Mouse (Mus musculus) bone marrow, adult 2 months (tissue): Measurements from ENCODE around the gene Spaar. TPM values are rescaled to one million over a fixed set of nuclear protein-coding genes. Genes with fewer than 3 reads are reported as not detected.

Experiments used
- H3K27ac ChIP-seq: fragments of 200-500 bp; 2 replicates; pipeline ENCODE4 v1.5.1; 2012; ENCODE audit warnings: low read depth, mild to moderate bottlenecking, control low read depth, inconsistent platforms, low read length; ENCODE audit not compliant: control insufficient read depth, poor library complexity, insufficient read depth
- H3K4me1 ChIP-seq: fragments of 200-500 bp; 2 replicates; pipeline ENCODE4 v1.6.1; 2011; ENCODE audit warnings: low read length; ENCODE audit not compliant: control insufficient read depth, insufficient read depth
- H3K4me3 ChIP-seq: fragments of 200-500 bp; replicated peaks from 2 replicates; pipeline ENCODE3; 2011; ENCODE audit warnings: mild to moderate bottlenecking, low read depth, low read length, control low read depth; ENCODE audit not compliant: control insufficient read depth
- CTCF ChIP-seq: fragments of 200-500 bp; IDR thresholded peaks from 2 replicates; pipeline ENCODE4 v1.5.1; 2011; ENCODE audit warnings: low read length, control low read depth; ENCODE audit not compliant: control insufficient read depth, insufficient read depth
- POLR2A ChIP-seq: fragments of 200-500 bp; IDR thresholded peaks from 2 replicates; pipeline ENCODE4 v1.6.1; 2011; ENCODE audit warnings: low read depth, mild to moderate bottlenecking, control low read depth, low read length, borderline replicate concordance; ENCODE audit not compliant: control insufficient read depth
- WGBS: fragments of 180-500 bp; shearing (Covaris S2); methylation state at CpG from one replicate; pipeline ENCODE4 v1.1.7; 2018; 5-methylcytosine and 5-hydroxymethylcytosine counted together
- polyA plus RNA-seq: library from polyadenylated mRNA; stranded (reverse); fragments of >200 nt; gene quantifications from 2 replicates; pipeline ENCODE4 v1.2.4, GENCODE M21; 2011; ENCODE audit warnings: low replicate concordance; ENCODE audit not compliant: missing spikeins, insufficient read depth, insufficient read length

Spaar gene
- polyA plus RNA-seq, 1 experiment = 0.80 TPM

DNA sequence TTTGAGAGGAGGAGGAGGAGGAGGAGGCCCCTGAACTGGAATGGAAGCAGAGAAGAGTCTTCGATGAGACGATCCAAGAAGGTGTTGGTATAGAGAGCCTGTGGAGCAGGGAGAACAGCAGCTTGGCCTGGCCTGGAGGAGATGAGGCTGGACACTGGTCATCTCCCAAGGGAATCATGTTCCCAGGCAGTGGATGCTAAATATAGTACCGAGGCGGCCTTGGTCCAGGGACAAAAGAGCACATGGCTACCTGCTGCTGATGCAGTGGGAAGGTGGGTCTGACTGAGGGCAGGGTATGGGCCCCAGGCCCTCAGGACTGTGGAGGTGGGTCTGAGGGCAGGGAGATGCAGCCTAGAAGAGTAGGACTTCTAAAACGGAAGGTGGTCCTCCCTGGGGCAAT, 3.4 kb downstream of the Spaar start:
- Histone ChIP-seq H3K4me1 (no peaks in the 10 kb centered on the region), H3K27ac (no peak overlapping the region), H3K4me3 (no peak overlapping the region)
- WGBS = 83% methylated on average over 5 of the region's 5 CpGs
- TF ChIP-seq POLR2A (no peak), CTCF (no peak)

DNA sequence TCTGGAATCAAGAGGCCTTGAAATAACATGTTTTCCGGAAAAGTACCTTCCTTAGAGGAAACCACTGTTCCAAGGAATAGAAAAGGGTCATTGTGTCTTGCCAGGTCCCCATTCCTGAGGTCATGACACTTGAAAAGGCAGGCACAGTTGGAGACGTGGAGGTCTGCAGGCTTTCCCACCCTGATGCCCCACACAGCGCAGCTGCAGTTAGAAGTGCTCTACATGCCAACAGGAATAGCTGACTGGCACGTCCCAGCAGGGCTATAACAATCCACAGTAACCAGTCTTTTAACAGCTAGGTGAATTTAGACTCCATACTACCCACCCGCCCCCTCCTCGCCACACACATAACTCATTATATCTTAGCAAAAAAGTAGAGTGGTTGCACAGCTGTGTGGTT, 7.3 kb downstream of the Spaar start:
- no peak overlapping the region for H3K4me3 ChIP-seq
- no peak overlapping the region for H3K27ac ChIP-seq
- 72% methylated on average over 6 of the region's 6 CpGs for WGBS
- TF ChIP-seq CTCF (no peak), POLR2A (no peak)
- H3K4me1 ChIP-seq = no peaks in the 10 kb centered on the region

DNA sequence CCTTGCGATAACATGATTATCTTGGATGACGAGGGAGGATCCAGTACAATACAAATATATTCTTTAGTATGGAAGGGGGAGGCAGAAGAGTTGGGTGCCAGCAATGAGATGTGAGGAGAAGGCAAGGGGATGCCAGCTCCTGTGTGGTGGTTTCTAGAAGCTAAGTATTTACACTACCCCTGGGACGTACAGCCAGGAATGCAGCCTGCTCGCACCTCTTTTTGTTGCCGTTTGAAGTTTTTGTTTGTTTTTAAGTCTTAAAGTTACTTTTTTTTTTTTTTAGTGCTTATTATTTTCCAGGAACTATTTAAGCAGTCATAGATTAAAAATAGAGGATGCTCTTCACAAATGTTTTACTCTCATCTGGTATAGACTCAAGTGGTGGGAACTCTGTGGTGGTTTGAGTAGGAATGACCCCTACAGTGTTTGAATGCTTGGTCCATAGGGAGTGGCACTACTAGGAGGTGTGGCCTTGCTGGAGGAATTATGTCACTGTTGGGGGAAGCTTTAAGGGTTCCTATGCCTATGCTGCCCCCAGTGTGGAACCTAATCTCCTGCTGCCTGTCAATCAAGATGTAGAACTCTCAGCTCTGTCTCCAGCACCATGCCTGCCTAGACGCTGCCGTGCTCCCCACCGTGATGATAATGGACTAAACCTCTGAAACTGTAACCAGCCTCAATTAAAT, 9.3 kb downstream of the Spaar start:
- Histone ChIP-seq H3K4me3 (no peak overlapping the region), H3K27ac (no peak overlapping the region), H3K4me1 (no peaks in the 10 kb centered on the region)
- 75% methylated on average over 8 of the region's 8 CpGs for WGBS
- TF ChIP-seq POLR2A = no peak
- TF ChIP-seq CTCF = no peak

DNA sequence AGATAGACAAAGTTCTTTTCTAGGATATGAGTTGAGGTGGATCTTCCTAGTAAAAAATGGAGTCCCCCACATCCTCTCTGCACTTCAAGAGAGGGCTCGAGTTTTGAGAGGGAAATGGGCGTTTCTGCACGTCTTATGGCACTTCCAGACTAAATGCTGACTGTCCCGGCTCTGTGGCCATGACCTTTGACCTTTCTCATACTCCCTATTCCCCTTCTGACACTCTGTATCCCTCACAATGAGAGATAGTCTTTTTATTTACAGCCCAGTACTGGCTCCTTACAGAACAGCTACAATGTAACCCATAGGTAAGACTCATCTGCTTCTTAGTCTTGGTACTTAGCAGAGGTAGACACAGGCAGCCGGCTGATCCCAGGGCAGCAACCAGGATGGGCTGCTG, 11.7 kb downstream of the Spaar start:
- no peak overlapping the region for H3K4me3 ChIP-seq
- no peak overlapping the region for H3K27ac ChIP-seq
- TF ChIP-seq CTCF (no peak), POLR2A (no peak)
- 63% methylated on average over 5 of the region's 5 CpGs for WGBS
- H3K4me1 ChIP-seq = no peaks in the 10 kb centered on the region; the same call in 1 of the 2 replicates

DNA sequence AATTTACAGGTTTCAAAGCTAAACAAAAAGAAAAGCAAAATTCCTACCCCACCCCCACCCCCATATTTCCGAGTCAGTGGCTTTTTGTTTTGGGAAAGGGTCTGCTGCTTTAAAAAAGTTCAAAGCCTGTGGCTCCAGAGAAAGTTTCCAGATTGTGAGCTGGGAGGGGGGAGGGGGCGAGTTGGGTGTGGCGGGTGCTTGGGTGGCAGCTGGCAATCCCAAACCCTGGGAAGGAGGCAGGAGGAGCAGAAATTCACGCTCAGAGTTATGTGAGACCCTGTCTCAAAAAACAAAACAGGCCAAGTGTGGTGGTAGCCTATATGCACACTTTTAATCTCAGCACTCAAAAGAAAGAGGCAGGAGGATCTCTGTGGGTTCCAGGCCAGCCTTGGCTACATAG, 12.8 kb downstream of the Spaar start:
- Histone ChIP-seq H3K4me1 (no peaks in the 10 kb centered on the region; the same call in 1 of the 2 replicates), H3K4me3 (no peak overlapping the region), H3K27ac (no peak overlapping the region)
- TF ChIP-seq POLR2A = no peak
- TF ChIP-seq CTCF = no peak
- WGBS = 74% methylated on average over 4 of the region's 4 CpGs

DNA sequence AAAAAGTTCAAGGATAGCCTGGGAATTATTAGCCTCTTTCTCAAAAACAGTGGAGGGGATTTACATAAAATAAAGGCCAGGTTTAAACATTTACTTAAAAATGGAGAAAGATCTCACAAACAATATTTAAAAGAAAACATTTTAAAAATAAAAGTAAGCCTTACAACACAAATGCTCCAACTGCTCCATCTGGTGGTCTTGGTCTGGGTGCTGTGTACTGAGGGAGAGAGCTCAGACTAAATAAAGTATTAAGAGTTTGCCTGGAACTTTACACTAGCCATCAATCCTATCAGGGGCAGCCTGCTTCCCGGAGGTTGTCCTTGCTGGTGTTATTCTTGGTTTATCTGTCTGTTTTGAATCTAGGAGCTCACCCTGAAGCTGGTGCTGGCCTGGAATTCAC, 13.3 kb downstream of the Spaar start:
- TF ChIP-seq CTCF (no peak), POLR2A (no peak)
- Histone ChIP-seq H3K27ac (no peak overlapping the region), H3K4me1 (no peaks in the 10 kb centered on the region; the same call in 1 of the 2 replicates), H3K4me3 (no peak overlapping the region)
- WGBS = 66% methylated on average over 1 of the region's 1 CpGs

- no peak for TF ChIP-seq POLR2A
- no peak for TF ChIP-seq CTCF
- 14% methylated on average over 6 of the region's 6 CpGs for WGBS
- H3K27ac ChIP-seq = no peak overlapping the region
- no peaks in the 10 kb centered on the region; the same call in 1 of the 2 replicates for H3K4me1 ChIP-seq
- H3K4me3 ChIP-seq = no peak overlapping the region
Measured at GRCm38 (mm10) chr4:43745187-43745586, 15.4 kb downstream of the Spaar start.

DNA sequence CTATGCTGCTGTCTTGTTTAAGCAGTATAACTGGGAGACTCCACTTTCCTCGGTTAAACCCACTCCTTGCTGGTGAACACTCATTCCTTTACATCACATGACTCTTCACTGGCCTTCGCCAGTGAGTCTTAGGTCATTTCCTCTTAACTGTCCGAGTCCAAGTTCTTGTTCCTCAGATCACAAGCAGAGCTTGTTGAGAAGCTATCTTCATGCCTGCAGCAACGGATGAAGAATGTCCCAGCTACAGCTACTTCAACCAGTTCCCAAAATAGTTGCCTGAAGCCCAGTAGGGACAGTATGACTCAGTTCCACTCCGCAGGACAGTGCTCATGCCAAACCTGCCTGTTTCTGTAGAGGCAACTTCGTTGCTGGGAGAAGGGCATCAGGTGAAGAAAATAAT, 27.4 kb downstream of the Spaar start:
- Histone ChIP-seq H3K27ac (no peak overlapping the region), H3K4me3 (no peak overlapping the region), H3K4me1 (no peaks in the 10 kb centered on the region)
- 21% methylated on average over 6 of the region's 6 CpGs for WGBS
- TF ChIP-seq CTCF (no peak), POLR2A (no peak)

GRCm38 (mm10) chr4:43759571-43760418, 30.0 kb downstream of the Spaar start:
- Histone ChIP-seq H3K27ac (peak overlapping the region; percentile 4; the same call in 1 of the 2 replicates), H3K4me1 (no peaks in the 10 kb centered on the region), H3K4me3 (no peak overlapping the region)
- no peak for TF ChIP-seq POLR2A
- TF ChIP-seq CTCF = no peak
- WGBS = 79% methylated on average over 21 of the region's 21 CpGs
